Mouse (Mus musculus): ENCODE data around the gene Pak1.

GRCm38 (mm10) chr7:97829091-97829490, 40.8 kb downstream of the Pak1 start:
- TF ChIP-seq POLR2A (IDR thresholded peaks at IDR 0.05; ENCODE audit: control insufficient read depth, low read depth, low read length), result no peak
- TF ChIP-seq CTCF (IDR thresholded peaks at IDR 0.05; ENCODE audit: control insufficient read depth, insufficient read depth, insufficient replicate concordance, low read depth, low read length), result no peak

Measured in testis, adult 2 months (tissue).